Mouse (Mus musculus) intestine, postnatal 0 days (tissue): Measurements from ENCODE around the gene Hadha. TPM values are rescaled to one million over a fixed set of nuclear protein-coding genes. Genes with fewer than 3 reads are reported as not detected.

ENCODE experiments used
- ATAC-seq: fragments of 200-750 bp; cut with Nextera tagmentation; 2 replicates; pipeline ENCODE4 v1.8.0; 2017; ENCODE audit warnings: mild to moderate bottlenecking, moderate TSS enrichment, moderate library complexity
- H3K27ac ChIP-seq: fragments of 300-500 bp; sonication (generic); 2 replicates; pipeline ENCODE4 v1.5.1; 2014; ENCODE audit warnings: mild to moderate bottlenecking, low read depth, low read length, moderate library complexity
- H3K27me3 ChIP-seq: fragments of 300-500 bp; sonication (generic); replicated peaks from 2 replicates; pipeline ENCODE4 v1.6.1; 2014; ENCODE audit warnings: low read length, mixed read lengths; ENCODE audit not compliant: control insufficient read depth, insufficient read depth
- H3K36me3 ChIP-seq: fragments of 300-500 bp; sonication (generic); 2 replicates; pipeline ENCODE4 v1.6.1; 2014; ENCODE audit warnings: mild to moderate bottlenecking, moderate library complexity; ENCODE audit not compliant: control insufficient read depth, insufficient read depth
- H3K4me1 ChIP-seq: fragments of 300-500 bp; sonication (generic); replicated peaks from 2 replicates; pipeline ENCODE4 v1.6.1; 2014; ENCODE audit warnings: antibody characterized with exemption, low read length, mixed read lengths; ENCODE audit not compliant: control insufficient read depth, insufficient read depth
- H3K4me2 ChIP-seq: fragments of 300-500 bp; sonication (generic); replicated peaks from 2 replicates; pipeline ENCODE4 v1.6.1; 2014; ENCODE audit warnings: low read depth, mild to moderate bottlenecking, moderate library complexity
- H3K4me3 ChIP-seq: fragments of 300-500 bp; sonication (generic); 2 replicates; pipeline ENCODE4 v1.5.1; 2014; ENCODE audit warnings: low read depth, low read length
- H3K9ac ChIP-seq: fragments of 300-500 bp; sonication (generic); 2 replicates; pipeline ENCODE4 v1.6.1; 2014; ENCODE audit warnings: mild to moderate bottlenecking, low read depth, low read length
- H3K9me3 ChIP-seq: fragments of 300-500 bp; sonication (generic); 2 replicates; pipeline ENCODE4 v1.6.1; 2016; ENCODE audit warnings: mixed run types; ENCODE audit not compliant: control insufficient read depth
- CTCF ChIP-seq: sonication (generic); IDR thresholded peaks from 2 replicates; pipeline ENCODE4 v1.5.1; 2016; ENCODE audit warnings: low read depth, mild to moderate bottlenecking, control low read depth, antibody characterized with exemption, moderate library complexity
- WGBS: fragments of 180-500 bp; shearing (Covaris S2); extraction: QIAGEN DNeasy Blood & Tissue Kit; methylation state at CpG from one replicate; pipeline ENCODE4 v1.1.7; 2014; 5-methylcytosine and 5-hydroxymethylcytosine counted together
- polyA plus RNA-seq: library from polyadenylated mRNA; unstranded; fragments of >200 nt; fragmentation: Nextera tagmentation; extraction: Ambion mirVana; gene quantifications from 2 replicates; pipeline ENCODE4 v1.2.1, GENCODE M21; 2015

Gene Hadha
- 301 and 307 TPM in 2 replicates for polyA plus RNA-seq

DNA sequence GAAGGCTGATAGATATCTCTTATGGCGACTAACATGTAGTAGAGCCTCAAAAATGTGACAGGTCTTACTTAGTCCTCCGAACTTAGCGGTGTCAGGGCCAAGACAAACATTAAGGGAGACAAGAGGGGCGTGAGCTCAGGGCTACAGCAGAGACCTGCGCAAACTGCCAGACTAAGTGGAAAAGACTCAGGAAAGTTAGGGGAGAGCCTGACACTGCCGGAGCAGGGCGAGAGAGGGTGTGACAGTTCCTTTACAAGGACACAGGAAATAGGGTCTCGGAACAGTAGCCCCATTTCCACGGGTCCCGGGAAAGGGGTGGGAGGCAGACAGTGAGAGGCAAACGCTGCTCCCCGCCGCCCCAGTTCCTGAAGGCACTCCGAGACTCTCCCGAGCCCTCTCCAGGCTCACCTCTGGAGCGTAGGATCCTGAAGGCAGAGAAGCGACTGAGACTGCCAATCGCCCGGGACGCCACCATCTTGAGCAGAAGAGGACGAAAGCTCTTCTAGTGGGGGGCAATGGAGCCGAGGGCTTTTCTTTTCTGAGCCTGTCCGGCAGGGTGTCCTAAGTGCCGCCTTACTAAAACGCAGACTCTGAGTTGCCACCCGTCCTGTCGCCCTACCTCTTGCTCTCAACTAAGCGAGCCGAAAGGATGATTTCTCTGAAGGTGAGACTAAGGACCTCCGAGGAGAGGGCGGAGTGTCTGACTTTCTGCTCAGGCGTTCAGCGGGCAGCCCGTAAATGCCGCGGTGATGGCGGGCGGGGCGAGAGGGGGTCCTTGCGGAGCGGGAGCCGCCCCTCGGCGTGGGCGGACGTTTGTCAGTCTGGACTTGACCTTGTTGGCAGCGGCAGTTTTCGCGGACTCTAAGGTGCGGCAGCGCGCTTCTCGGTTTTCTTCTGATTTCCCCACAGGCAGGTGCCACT, at the start of gene Hadha, which contains the start of gene Hadhb:
TSS of gene Hadha (minus strand) at position 689 of the 921 bp plus-strand sequence.
TSS of gene Hadhb (plus strand) at position 775 of the 921 bp plus-strand sequence.
- no peaks in the 10 kb centered on the region for H3K9me3 ChIP-seq
- peak within 1 kb of the TSS; percentile 93 for H3K27ac ChIP-seq
- WGBS, result under 1% methylated on average over 53 of the region's 53 CpGs
- no peaks in the 10 kb centered on the region for H3K27me3 ChIP-seq
- H3K4me3 ChIP-seq, result peak within 1 kb of the TSS; percentile 100
- TF ChIP-seq CTCF, result peak; percentile 30; the same call in 1 of the 2 replicates
- peak; percentile 77 for ATAC-seq
- H3K36me3 ChIP-seq, result peaks cover 9% of the 10 kb centered on the region; the same call in 1 of the 2 replicates
- peak within 1 kb of the TSS; percentile 64 for H3K4me2 ChIP-seq
- 0 out of 2 replicates have a peak, but pooled peaks cover 5% of the 10 kb centered on the region for H3K4me1 ChIP-seq
- H3K9ac ChIP-seq, result peak within 1 kb of the TSS; percentile 85

DNA sequence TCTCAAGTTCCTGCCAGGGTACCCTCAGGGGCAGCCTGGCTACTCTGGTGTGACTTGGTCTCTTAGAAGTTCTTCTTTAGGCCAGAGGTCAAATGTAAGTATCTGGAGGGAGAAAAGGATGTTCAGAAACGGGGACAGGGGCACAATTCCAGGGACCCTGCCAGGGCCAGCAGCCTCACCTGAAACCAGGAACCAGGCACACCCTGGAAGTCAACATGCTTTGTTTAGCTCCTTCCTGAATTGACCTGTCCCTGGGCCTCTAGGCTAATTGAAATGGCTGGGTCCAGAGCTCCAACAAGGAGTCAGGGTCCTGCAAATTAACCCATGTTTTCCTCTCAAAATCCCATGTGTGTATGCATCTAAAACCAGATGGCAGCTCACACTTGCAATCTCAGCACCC, 49.5 kb upstream of the Hadha start:
- Histone ChIP-seq H3K9ac (no peak overlapping the region), H3K36me3 (no peaks in the 10 kb centered on the region), H3K27me3 (no peaks in the 10 kb centered on the region), H3K4me1 (no peaks in the 10 kb centered on the region), H3K9me3 (no peaks in the 10 kb centered on the region), H3K4me2 (no peak overlapping the region), H3K27ac (no peak overlapping the region), H3K4me3 (no peak overlapping the region)
- WGBS, result 67% methylated on average over 1 of the region's 1 CpGs
- ATAC-seq, result no peak
- TF ChIP-seq CTCF, result no peak

DNA sequence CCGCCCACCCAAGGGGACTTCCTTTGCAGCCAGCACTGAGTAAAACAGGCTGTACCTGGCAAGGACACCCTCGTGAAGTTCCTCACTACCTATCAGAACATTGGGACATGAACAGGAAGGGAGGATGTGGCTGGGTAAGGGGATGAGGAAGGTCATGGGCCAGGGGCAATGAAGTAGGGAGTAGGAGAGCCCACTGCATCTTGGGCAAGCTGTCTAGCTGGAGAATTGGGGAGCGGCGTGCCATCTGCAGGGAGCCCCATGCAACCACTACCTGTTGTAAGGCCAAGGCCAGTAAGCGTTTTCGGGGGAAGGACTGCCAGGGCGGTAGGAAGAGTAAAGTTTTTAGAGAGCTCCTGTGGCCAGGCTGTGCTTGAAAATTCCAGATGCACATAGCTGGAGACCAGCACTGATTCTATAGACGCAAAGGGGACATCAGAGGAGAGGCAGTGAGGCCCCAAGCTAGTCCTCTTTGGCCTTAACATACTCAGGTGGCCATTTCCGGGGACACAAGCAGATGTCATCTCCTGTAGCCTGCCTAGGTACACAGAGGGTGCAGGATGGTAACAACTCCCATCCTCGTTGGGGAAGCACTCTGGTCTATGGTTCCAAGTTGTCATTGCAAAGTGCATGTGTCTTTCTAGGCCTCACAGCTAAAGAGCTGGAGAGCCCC, 48.4 kb upstream of the Hadha start:
- Histone ChIP-seq H3K36me3 (no peaks in the 10 kb centered on the region), H3K4me2 (no peak overlapping the region), H3K9me3 (no peaks in the 10 kb centered on the region), H3K27me3 (no peaks in the 10 kb centered on the region), H3K4me3 (no peak overlapping the region), H3K9ac (no peak overlapping the region), H3K27ac (no peak overlapping the region), H3K4me1 (no peaks in the 10 kb centered on the region)
- WGBS, result 78% methylated on average over 10 of the region's 10 CpGs
- ATAC-seq, result no peak
- TF ChIP-seq CTCF, result no peak

DNA sequence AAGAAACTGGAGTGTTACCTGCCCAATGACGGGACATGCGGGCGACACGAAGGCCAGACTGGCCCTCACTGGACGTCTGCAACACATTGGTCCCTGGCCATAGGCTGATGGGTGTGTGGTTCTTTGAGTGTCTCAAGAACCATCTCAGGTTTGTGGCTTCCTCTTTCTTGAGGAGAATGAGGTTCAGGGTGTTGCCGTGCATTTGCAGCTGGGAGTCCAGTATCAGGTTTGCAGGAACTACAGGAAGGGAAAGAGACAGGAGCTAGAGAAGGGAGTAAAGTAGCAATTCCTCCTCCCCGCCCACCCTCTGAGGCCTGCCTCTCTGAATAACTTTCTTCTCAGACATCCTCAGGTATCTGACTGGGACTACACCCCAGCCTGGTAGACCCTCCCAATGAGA, 47.3 kb upstream of the Hadha start:
- H3K27ac ChIP-seq, result no peak overlapping the region
- H3K4me1 ChIP-seq, result no peaks in the 10 kb centered on the region
- H3K27me3 ChIP-seq, result no peaks in the 10 kb centered on the region
- ATAC-seq, result no peak
- 78% methylated on average over 7 of the region's 7 CpGs for WGBS
- H3K9ac ChIP-seq, result no peak overlapping the region
- H3K4me2 ChIP-seq, result no peak overlapping the region
- no peaks in the 10 kb centered on the region for H3K9me3 ChIP-seq
- H3K4me3 ChIP-seq, result no peak overlapping the region
- no peaks in the 10 kb centered on the region for H3K36me3 ChIP-seq
- no peak for TF ChIP-seq CTCF

DNA sequence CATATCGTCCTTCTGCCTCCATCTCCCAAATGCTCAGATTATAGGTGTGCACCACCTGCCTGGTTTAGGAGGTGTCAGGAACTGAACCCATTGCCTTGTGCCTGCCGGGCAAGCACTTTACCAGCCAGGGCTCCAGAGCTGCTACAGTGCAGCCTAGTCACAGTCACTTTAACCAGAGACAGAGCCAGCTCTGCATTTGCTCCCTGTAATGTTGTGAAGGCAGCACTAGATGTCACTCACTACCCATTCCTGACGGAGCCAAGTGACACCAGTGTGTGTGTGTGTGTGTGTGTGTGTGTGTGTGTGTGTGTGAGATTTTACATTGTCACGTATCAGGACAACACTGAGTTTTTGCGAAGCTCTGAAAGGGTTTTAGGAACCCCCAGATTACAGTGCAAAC, 46.6 kb upstream of the Hadha start:
- TF ChIP-seq CTCF, result peak; percentile 92
- 44% methylated on average over 5 of the region's 5 CpGs for WGBS
- no peak overlapping the region for H3K4me3 ChIP-seq
- no peaks in the 10 kb centered on the region for H3K4me1 ChIP-seq
- no peaks in the 10 kb centered on the region for H3K9me3 ChIP-seq
- ATAC-seq, result 0 out of 2 replicates have a peak, but pooled peaks have one; percentile 7
- no peak overlapping the region for H3K9ac ChIP-seq
- H3K27me3 ChIP-seq, result no peaks in the 10 kb centered on the region
- H3K27ac ChIP-seq, result no peak overlapping the region
- no peaks in the 10 kb centered on the region for H3K36me3 ChIP-seq
- H3K4me2 ChIP-seq, result no peak overlapping the region

DNA sequence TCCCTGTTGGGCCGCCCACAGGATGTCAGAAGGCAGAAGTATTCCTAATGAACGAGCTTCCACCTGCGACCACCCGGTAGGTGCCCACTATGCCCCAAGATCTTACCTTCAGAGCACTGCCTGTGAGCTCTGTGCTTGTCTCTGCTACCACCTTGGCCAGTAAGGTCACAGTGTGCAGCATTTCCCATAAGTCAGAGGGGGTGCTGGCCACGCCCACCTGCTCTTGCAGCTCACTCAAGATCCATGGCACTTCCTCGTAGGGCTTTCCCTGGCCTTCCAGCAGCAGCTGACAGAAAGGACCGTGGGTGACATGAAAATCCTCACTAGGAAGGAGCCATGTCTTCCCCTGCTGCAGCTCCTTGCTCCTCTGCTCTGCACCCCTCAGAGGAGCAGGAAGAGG, 43.3 kb upstream of the Hadha start:
- Histone ChIP-seq H3K27me3 (no peaks in the 10 kb centered on the region), H3K36me3 (no peaks in the 10 kb centered on the region), H3K4me1 (no peaks in the 10 kb centered on the region), H3K9me3 (no peaks in the 10 kb centered on the region), H3K9ac (no peak overlapping the region), H3K27ac (no peak overlapping the region), H3K4me3 (no peak overlapping the region), H3K4me2 (no peak overlapping the region)
- peak; percentile 41; the same call in 1 of the 2 replicates for ATAC-seq
- WGBS, result 59% methylated on average over 7 of the region's 7 CpGs
- TF ChIP-seq CTCF, result no peak
